Mouse (Mus musculus): ENCODE data around the gene Fbxo24. TPM values are rescaled to one million over a fixed set of nuclear protein-coding genes. Genes with fewer than 3 reads are reported as not detected.

Gene Fbxo24
- total and polyA plus RNA-seq, 2 experiments from 2014 or later: 0.18 to 0.26 TPM

GRCm38 (mm10) chr5:137613550-137613949, 15.3 kb downstream of the Fbxo24 start, which contains the start of gene Pcolce:
Gene Pcolce (minus strand): TSS chr5:137613784.
- Histone ChIP-seq H3K9me3 (ENCODE audit: low read length) (no peaks in the 10 kb centered on the region), H3K4me1 (ENCODE audit: insufficient read depth, low read length) (no peaks in the 10 kb centered on the region), H3K4me2 (ENCODE audit: low read depth, low read length) (no peak within 1 kb of the TSS), H3K36me3 (ENCODE audit: insufficient read depth, low read length) (no peaks in the 10 kb centered on the region), H3K27me3 (ENCODE audit: insufficient read depth, low read length) (no peaks in the 10 kb centered on the region), H3K27ac (no peak within 1 kb of the TSS), H3K9ac (replicated peaks; ENCODE audit: low read length) (no peak within 1 kb of the TSS), H3K4me3 (ENCODE audit: low read length) (no peak within 1 kb of the TSS)
- no peak for TF ChIP-seq CTCF (IDR thresholded peaks at IDR 0.05; ENCODE audit: low read depth)
- DNase-seq (ENCODE audit: low spot score) (no peak), ATAC-seq (no peak)
- WGBS: 70% methylated on average over 11 of the region's 11 CpGs

GRCm38 (mm10) chr5:137613076-137613475, 15.7 kb downstream of the Fbxo24 start:
- Histone ChIP-seq H3K9ac (replicated peaks; ENCODE audit: low read length) (no peak overlapping the region), H3K27me3 (ENCODE audit: insufficient read depth, low read length) (no peaks in the 10 kb centered on the region), H3K9me3 (ENCODE audit: low read length) (no peaks in the 10 kb centered on the region), H3K4me1 (ENCODE audit: insufficient read depth, low read length) (peaks cover 3% of the 10 kb centered on the region; the same call in 1 of the 2 replicates), H3K4me2 (ENCODE audit: low read depth, low read length) (no peak overlapping the region), H3K4me3 (ENCODE audit: low read length) (no peak overlapping the region), H3K27ac (no peak overlapping the region), H3K36me3 (ENCODE audit: insufficient read depth, low read length) (no peaks in the 10 kb centered on the region)
- TF ChIP-seq CTCF (IDR thresholded peaks at IDR 0.05; ENCODE audit: low read depth): no peak
- 66% methylated on average over 5 of the region's 5 CpGs for WGBS
- no peak for ATAC-seq
- no peak for DNase-seq (ENCODE audit: low spot score)

GRCm38 (mm10) chr5:137611245-137611602, 17.6 kb downstream of the Fbxo24 start:
- Histone ChIP-seq H3K27me3 (ENCODE audit: insufficient read depth, low read length) (no peaks in the 10 kb centered on the region), H3K4me3 (ENCODE audit: low read length) (no peak overlapping the region), H3K4me1 (ENCODE audit: insufficient read depth, low read length) (peaks cover 8% of the 10 kb centered on the region; the same call in 1 of the 2 replicates), H3K27ac (no peak overlapping the region; the same call in 1 of the 2 replicates), H3K9ac (replicated peaks; ENCODE audit: low read length) (no peak overlapping the region), H3K4me2 (ENCODE audit: low read depth, low read length) (no peak overlapping the region), H3K9me3 (ENCODE audit: low read length) (no peaks in the 10 kb centered on the region), H3K36me3 (ENCODE audit: insufficient read depth, low read length) (no peaks in the 10 kb centered on the region)
- DNase-seq (ENCODE audit: low spot score) (no peak), ATAC-seq (0 out of 2 replicates have a peak, but pooled peaks have one; percentile 10)
- TF ChIP-seq CTCF (IDR thresholded peaks at IDR 0.05; ENCODE audit: low read depth): no peak
- 20% methylated on average over 6 of the region's 6 CpGs for WGBS

- DNase-seq (ENCODE audit: low spot score) (no peak), ATAC-seq (no peak)
- no peak for TF ChIP-seq CTCF (IDR thresholded peaks at IDR 0.05; ENCODE audit: low read depth)
- Histone ChIP-seq H3K9ac (replicated peaks; ENCODE audit: low read length) (no peak overlapping the region), H3K4me3 (ENCODE audit: low read length) (no peak overlapping the region), H3K4me1 (ENCODE audit: insufficient read depth, low read length) (peaks cover 8% of the 10 kb centered on the region; the same call in 1 of the 2 replicates), H3K36me3 (ENCODE audit: insufficient read depth, low read length) (no peaks in the 10 kb centered on the region), H3K4me2 (ENCODE audit: low read depth, low read length) (no peak overlapping the region), H3K9me3 (ENCODE audit: low read length) (no peaks in the 10 kb centered on the region), H3K27ac (no peak overlapping the region; the same call in 1 of the 2 replicates), H3K27me3 (ENCODE audit: insufficient read depth, low read length) (no peaks in the 10 kb centered on the region)
- WGBS: 21% methylated on average over 11 of the region's 12 CpGs
Observed at GRCm38 (mm10) chr5:137610548-137611244, 18.1 kb downstream of the Fbxo24 start.

- Histone ChIP-seq H3K27me3 (ENCODE audit: insufficient read depth, low read length) (no peaks in the 10 kb centered on the region), H3K4me1 (ENCODE audit: insufficient read depth, low read length) (peaks cover 8% of the 10 kb centered on the region; the same call in 1 of the 2 replicates), H3K4me3 (ENCODE audit: low read length) (no peak overlapping the region), H3K9me3 (ENCODE audit: low read length) (no peaks in the 10 kb centered on the region), H3K27ac (no peak overlapping the region), H3K9ac (replicated peaks; ENCODE audit: low read length) (no peak overlapping the region), H3K36me3 (ENCODE audit: insufficient read depth, low read length) (no peaks in the 10 kb centered on the region), H3K4me2 (ENCODE audit: low read depth, low read length) (no peak overlapping the region)
- WGBS: 68% methylated on average over 4 of the region's 4 CpGs
- no peak for DNase-seq (ENCODE audit: low spot score)
- ATAC-seq: no peak
- no peak for TF ChIP-seq CTCF (IDR thresholded peaks at IDR 0.05; ENCODE audit: low read depth)
Observed at GRCm38 (mm10) chr5:137610056-137610455, 18.7 kb downstream of the Fbxo24 start.

GRCm38 (mm10) chr5:137609292-137609691, 19.5 kb downstream of the Fbxo24 start:
- no peak overlapping the region for H3K4me3 ChIP-seq (ENCODE audit: low read length)
- DNase-seq (ENCODE audit: low spot score): no peak
- H3K9ac ChIP-seq (replicated peaks; ENCODE audit: low read length): no peak overlapping the region
- no peak overlapping the region for H3K4me2 ChIP-seq (ENCODE audit: low read depth, low read length)
- H3K4me1 ChIP-seq (ENCODE audit: insufficient read depth, low read length): peaks cover 8% of the 10 kb centered on the region; the same call in 1 of the 2 replicates
- no peaks in the 10 kb centered on the region for H3K27me3 ChIP-seq (ENCODE audit: insufficient read depth, low read length)
- WGBS: 62% methylated on average over 3 of the region's 3 CpGs
- no peak for ATAC-seq
- H3K36me3 ChIP-seq (ENCODE audit: insufficient read depth, low read length): no peaks in the 10 kb centered on the region
- TF ChIP-seq CTCF (IDR thresholded peaks at IDR 0.05; ENCODE audit: low read depth): no peak
- H3K9me3 ChIP-seq (ENCODE audit: low read length): no peaks in the 10 kb centered on the region
- no peak overlapping the region for H3K27ac ChIP-seq

GRCm38 (mm10) chr5:137608654-137609190, 20.1 kb downstream of the Fbxo24 start:
- no peaks in the 10 kb centered on the region for H3K36me3 ChIP-seq (ENCODE audit: insufficient read depth, low read length)
- no peak; the same call in 1 of the 2 replicates for TF ChIP-seq CTCF (IDR thresholded peaks at IDR 0.05; ENCODE audit: low read depth)
- DNase-seq (ENCODE audit: low spot score) (no peak), ATAC-seq (no peak)
- no peaks in the 10 kb centered on the region for H3K9me3 ChIP-seq (ENCODE audit: low read length)
- H3K4me1 ChIP-seq (ENCODE audit: insufficient read depth, low read length): peaks cover 8% of the 10 kb centered on the region; the same call in 1 of the 2 replicates
- H3K4me2 ChIP-seq (ENCODE audit: low read depth, low read length): peak overlapping the region; percentile 41
- no peak overlapping the region for H3K27ac ChIP-seq
- no peak overlapping the region for H3K9ac ChIP-seq (replicated peaks; ENCODE audit: low read length)
- 23% methylated on average over 21 of the region's 23 CpGs for WGBS
- H3K27me3 ChIP-seq (ENCODE audit: insufficient read depth, low read length): no peaks in the 10 kb centered on the region
- 0 out of 2 replicates have a peak overlapping the region, but pooled peaks have one; percentile 13 for H3K4me3 ChIP-seq (ENCODE audit: low read length)

Data from hindbrain, postnatal 0 days (tissue).